Mouse (Mus musculus): ENCODE data around the gene Adra2a.

GRCm38 (mm10) chr19:54041029-54041367, 3.0 kb upstream of the Adra2a start:
- TF ChIP-seq CTCF (IDR thresholded peaks at IDR 0.05; ENCODE audit: low read depth, low read length) (no peak), POLR2A (IDR thresholded peaks at IDR 0.05; ENCODE audit: extremely low read depth, insufficient read depth, low read length) (no peak)

Data from liver, adult 2 months (tissue).